Mouse (Mus musculus): ENCODE results near the gene CN725425.

GRCm38 (mm10) chr15:91279571-91279970 lies 80.3 kb downstream of the CN725425 start:
- no peak for TF ChIP-seq CTCF (IDR thresholded peaks at IDR 0.05; ENCODE audit: low read depth, low read length)
- no peak for TF ChIP-seq POLR2A (IDR thresholded peaks at IDR 0.05; ENCODE audit: extremely low read depth, insufficient read depth, low read length)
